Mouse (Mus musculus) liver, embryonic 14.5 days (tissue): ENCODE measurements around the gene Myb.

Experiments used
- CTCF ChIP-seq: IDR thresholded peaks from 2 replicates; pipeline ENCODE4 v1.5.1; 2016; ENCODE audit warnings: antibody characterized with exemption, low read depth, control low read depth
- EP300 ChIP-seq: IDR thresholded peaks from 2 replicates; pipeline ENCODE4 v1.6.1; 2016; ENCODE audit warnings: antibody characterized with exemption, low read depth

GRCm38 (mm10) chr10:21156416-21156815, 4.4 kb downstream of the Myb start:
- TF ChIP-seq EP300 (no peak), CTCF (no peak)
